Mouse (Mus musculus) G1E (cell line): ENCODE measurements at regions not wholly inside any gene's neighbourhood (a gene's known extent, or its start where the extent isn't known, plus 50 kb on each side); places are given as distances from the start of the nearest gene placed in this dataset.

Experiments used
- ATAC-seq: 2 replicates; pipeline ENCODE4 v1.8.0; 2016; ENCODE audit warnings: mild to moderate bottlenecking; ENCODE audit not compliant: insufficient number of reproducible peaks, poor library complexity, low FRiP score, severe bottlenecking; ENCODE audit errors: extremely low read depth
- DNase-seq: peaks from one replicate; pipeline ENCODE4 v3.0.0; 2012; ENCODE audit warnings: low spot score
- H3K27me3 ChIP-seq: 2 replicates; pipeline ENCODE4 v1.6.1; 2012; ENCODE audit warnings: mild to moderate bottlenecking, low read length, inconsistent platforms; ENCODE audit not compliant: insufficient read depth
- H3K36me3 ChIP-seq: replicated peaks from 2 replicates; pipeline ENCODE3; 2012; ENCODE audit warnings: mild to moderate bottlenecking, inconsistent platforms
- H3K4me1 ChIP-seq: 2 replicates; pipeline ENCODE4 v1.6.1; 2012; ENCODE audit warnings: low read depth, low read length, inconsistent platforms, mixed read lengths; ENCODE audit not compliant: insufficient read depth
- H3K4me3 ChIP-seq: 2 replicates; pipeline ENCODE4 v1.5.1; 2012; ENCODE audit warnings: low read depth, mild to moderate bottlenecking, inconsistent platforms, low read length, moderate library complexity, mixed read lengths
- H3K9me3 ChIP-seq: replicated peaks from 2 replicates; pipeline ENCODE4 v1.6.1; 2012; ENCODE audit warnings: inconsistent platforms
- CTCF ChIP-seq: IDR thresholded peaks from 2 replicates; pipeline ENCODE4 v1.5.1; 2012; ENCODE audit warnings: low read depth, low read length, inconsistent platforms, mixed read lengths
- GATA1 ChIP-seq: IDR thresholded peaks from 2 replicates; pipeline ENCODE4 v1.6.1; 2012; ENCODE audit warnings: borderline replicate concordance, low read length, inconsistent platforms, mixed read lengths
- GATA2 ChIP-seq: IDR thresholded peaks from 2 replicates; pipeline ENCODE4 v1.6.1; 2012; ENCODE audit warnings: low read depth, low read length, inconsistent platforms, borderline replicate concordance
- POLR2AphosphoS5 ChIP-seq: IDR thresholded peaks from 2 replicates; pipeline ENCODE4 v1.6.1; 2012; ENCODE audit warnings: low read depth, low read length, inconsistent platforms; ENCODE audit not compliant: insufficient replicate concordance
- TAL1 ChIP-seq: conservative IDR thresholded peaks from 2 replicates; pipeline ENCODE4 v1.6.1; 2012; ENCODE audit warnings: low read depth, low read length, inconsistent platforms, mixed read lengths

DNA sequence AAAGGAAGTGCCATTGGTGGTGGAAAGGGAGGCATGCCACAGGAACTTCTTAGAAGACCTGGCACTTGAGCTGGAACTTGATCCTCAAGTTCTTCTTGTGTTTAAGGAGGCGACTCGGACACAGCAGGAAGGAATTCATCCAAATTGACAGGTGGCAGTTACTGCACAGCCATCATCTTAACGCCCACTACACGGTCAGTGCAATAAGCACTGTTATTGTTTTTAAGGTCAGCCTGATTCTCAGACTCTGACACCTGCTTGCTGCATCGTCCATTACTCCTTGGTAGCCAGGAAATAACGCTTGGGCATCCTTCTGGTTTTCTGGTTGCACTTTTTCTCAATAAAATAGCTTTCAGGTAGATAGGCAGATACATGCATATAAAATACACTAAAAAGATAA, 118.6 kb upstream of the Cdyl start:
- peaks cover 4% of the 10 kb centered on the region; the same call in 1 of the 2 replicates for H3K4me1 ChIP-seq
- TF ChIP-seq TAL1 (no peak), CTCF (no peak), GATA2 (no peak), POLR2AphosphoS5 (no peak), GATA1 (no peak)
- H3K36me3 ChIP-seq, result no peaks in the 10 kb centered on the region
- DNase-seq, result no peak
- H3K4me3 ChIP-seq, result no peak overlapping the region
- ATAC-seq, result no peak
- H3K27me3 ChIP-seq, result peaks cover 11% of the 10 kb centered on the region
- no peaks in the 10 kb centered on the region for H3K9me3 ChIP-seq

DNA sequence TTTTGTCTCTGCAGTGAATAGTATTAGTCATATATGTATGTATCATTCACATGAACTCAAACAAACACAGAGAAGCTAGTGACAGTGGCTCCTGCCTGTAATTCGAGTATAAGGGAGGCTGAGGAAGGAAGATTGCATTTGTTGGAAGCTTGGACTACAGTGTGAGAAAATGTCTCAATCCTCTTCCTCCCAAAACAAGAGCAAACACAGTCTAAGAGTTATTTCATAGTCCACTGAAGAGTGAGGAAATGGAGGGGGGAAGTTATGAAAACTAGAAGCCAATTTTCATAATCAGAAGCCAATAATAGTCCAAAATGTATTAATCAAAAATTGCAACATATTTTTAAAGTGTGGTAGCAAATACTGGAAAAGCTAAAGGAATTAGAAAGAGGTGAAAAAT, 95.6 kb upstream of the Cdyl start:
- TF ChIP-seq TAL1 (no peak), POLR2AphosphoS5 (no peak), CTCF (no peak), GATA1 (no peak), GATA2 (no peak)
- Histone ChIP-seq H3K27me3 (no peaks in the 10 kb centered on the region), H3K4me1 (no peaks in the 10 kb centered on the region), H3K36me3 (no peaks in the 10 kb centered on the region), H3K9me3 (no peaks in the 10 kb centered on the region), H3K4me3 (no peak overlapping the region)
- ATAC-seq (no peak), DNase-seq (no peak)

DNA sequence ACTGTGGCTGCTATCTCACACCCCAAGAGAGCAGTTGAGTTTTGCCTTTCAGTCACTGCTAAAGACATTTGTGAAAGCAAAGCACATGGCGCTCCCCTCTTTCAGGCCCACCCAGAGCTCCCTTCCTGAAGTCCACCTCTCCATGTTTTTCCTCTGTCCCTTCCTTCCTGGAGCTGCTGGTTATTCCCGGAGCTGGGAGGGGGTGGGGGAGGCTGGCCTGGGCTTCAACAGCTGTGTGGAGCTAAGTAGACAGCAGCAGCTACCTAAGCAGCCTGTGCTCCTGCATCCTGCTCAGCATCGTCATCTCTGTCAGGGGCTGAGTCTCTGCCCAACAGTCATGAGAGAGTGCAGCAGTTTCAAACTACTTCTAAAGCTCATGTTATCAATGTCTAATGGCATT, 78.0 kb upstream of the Cdyl start:
- TF ChIP-seq GATA1, result no peak
- TF ChIP-seq POLR2AphosphoS5, result no peak
- no peak for TF ChIP-seq GATA2
- no peak for TF ChIP-seq CTCF
- no peak for TF ChIP-seq TAL1
- H3K9me3 ChIP-seq, result no peaks in the 10 kb centered on the region
- ATAC-seq (no peak), DNase-seq (no peak)
- H3K4me3 ChIP-seq, result no peak overlapping the region
- peaks cover 5% of the 10 kb centered on the region; the same call in 1 of the 2 replicates for H3K4me1 ChIP-seq
- no peaks in the 10 kb centered on the region for H3K36me3 ChIP-seq
- H3K27me3 ChIP-seq, result peaks cover 17% of the 10 kb centered on the region

DNA sequence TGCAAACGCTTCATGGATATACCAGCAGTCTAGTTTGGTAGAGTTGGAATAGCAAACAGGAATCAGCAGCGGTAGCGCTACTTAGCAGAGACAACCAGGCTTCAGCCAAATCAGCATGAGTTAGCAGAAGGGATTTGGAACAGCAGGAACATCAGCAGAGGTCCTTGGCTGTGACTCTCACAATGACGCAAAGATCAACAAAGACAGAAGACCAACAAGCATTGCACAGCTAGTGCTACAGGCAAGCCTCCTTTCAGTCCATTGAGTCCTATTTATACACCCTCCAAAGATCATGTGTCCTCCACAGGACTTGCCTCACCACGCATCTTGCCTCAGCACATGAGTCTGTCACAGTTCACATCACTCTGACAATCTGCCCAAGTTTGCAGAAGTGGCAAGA, 61.6 kb upstream of the Cdyl start:
- H3K27me3 ChIP-seq, result peaks cover 12% of the 10 kb centered on the region; the same call in 1 of the 2 replicates
- H3K4me3 ChIP-seq, result no peak overlapping the region
- DNase-seq (no peak), ATAC-seq (no peak)
- H3K36me3 ChIP-seq, result no peaks in the 10 kb centered on the region
- TF ChIP-seq CTCF (no peak), GATA1 (no peak), TAL1 (no peak), POLR2AphosphoS5 (no peak), GATA2 (no peak)
- no peaks in the 10 kb centered on the region; the same call in 1 of the 2 replicates for H3K9me3 ChIP-seq
- H3K4me1 ChIP-seq, result no peaks in the 10 kb centered on the region

DNA sequence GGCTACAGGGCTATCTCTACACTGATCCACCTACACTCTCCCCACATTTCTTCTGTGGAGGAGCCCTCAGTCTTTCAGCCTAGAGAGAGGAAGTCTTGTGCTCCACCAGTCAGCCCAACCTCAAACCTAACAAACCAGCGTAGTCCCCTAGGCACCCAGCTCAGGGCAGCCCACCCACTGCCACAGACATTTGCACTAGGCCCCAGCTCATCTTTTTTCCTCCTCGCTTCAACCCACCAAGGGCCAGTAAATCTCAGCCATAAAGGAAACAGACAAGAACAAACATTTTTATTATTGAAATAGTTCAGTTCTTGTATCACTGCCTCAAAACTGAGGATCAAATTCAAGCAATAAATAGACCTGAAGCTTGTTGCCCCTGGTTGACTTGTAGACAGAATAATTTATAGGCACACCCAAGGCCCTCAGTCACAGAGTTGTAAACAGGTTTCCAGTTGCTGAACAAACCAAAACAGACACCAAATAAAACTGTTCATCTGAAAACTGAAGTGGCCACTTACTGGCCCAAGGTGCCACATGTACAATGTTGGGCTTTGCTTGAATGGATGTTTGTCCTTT, 58.0 kb upstream of the Cdyl start:
- H3K4me1 ChIP-seq, result peaks cover 14% of the 10 kb centered on the region
- TF ChIP-seq CTCF, result no peak
- no peak for TF ChIP-seq TAL1
- no peak for TF ChIP-seq GATA1
- TF ChIP-seq POLR2AphosphoS5, result no peak
- TF ChIP-seq GATA2, result no peak
- H3K4me3 ChIP-seq, result no peak overlapping the region
- peaks cover 12% of the 10 kb centered on the region; the same call in 1 of the 2 replicates for H3K27me3 ChIP-seq
- no peak for ATAC-seq
- no peak for DNase-seq
- no peaks in the 10 kb centered on the region for H3K36me3 ChIP-seq
- H3K9me3 ChIP-seq, result peaks cover 2% of the 10 kb centered on the region

DNA sequence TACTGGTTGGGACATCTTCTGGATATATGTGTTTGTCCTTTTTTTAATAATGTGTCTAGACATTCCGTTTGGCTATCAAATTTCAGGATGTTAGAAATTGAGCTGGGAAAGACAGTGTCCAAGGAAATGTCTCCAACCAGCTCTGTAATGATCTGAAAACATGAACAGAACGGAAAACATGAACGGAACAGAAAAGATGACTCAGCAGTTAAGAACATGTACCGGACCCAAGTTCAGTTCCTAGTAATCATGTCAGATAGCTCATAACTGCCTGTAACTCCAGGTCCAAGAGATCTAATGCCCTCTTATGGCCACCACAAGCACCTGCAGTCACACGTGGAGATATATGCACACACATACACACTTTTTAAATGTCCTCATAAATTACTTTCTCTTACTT, 56.6 kb upstream of the Cdyl start:
- TF ChIP-seq POLR2AphosphoS5 (no peak), GATA2 (no peak), GATA1 (no peak), TAL1 (no peak), CTCF (no peak)
- Histone ChIP-seq H3K4me3 (no peak overlapping the region), H3K36me3 (no peaks in the 10 kb centered on the region), H3K9me3 (peaks cover 2% of the 10 kb centered on the region), H3K27me3 (peaks cover 11% of the 10 kb centered on the region; the same call in 1 of the 2 replicates), H3K4me1 (peaks cover 23% of the 10 kb centered on the region)
- ATAC-seq (no peak), DNase-seq (no peak)
